Mouse (Mus musculus) liver, postnatal 0 days (tissue): ENCODE results near the gene Olfr1335. TPM values are rescaled to one million over a fixed set of nuclear protein-coding genes. Genes with fewer than 3 reads are reported as not detected.
"Not testable (repeated sequence)": the region's sequence is repeated elsewhere in the genome, so short reads cannot be mapped to it uniquely, and the experiment has no call there.

ENCODE experiments used
- ATAC-seq: fragments of 200-750 bp; cut with Nextera tagmentation; 2 replicates; pipeline ENCODE4 v1.8.0; 2017; ENCODE audit warnings: mild to moderate bottlenecking, moderate library complexity
- DNase-seq: peaks from one replicate; pipeline ENCODE4 v3.0.0-alpha.2; 2016
- H3K27ac ChIP-seq: fragments of 300-500 bp; sonication (generic); 2 replicates; pipeline ENCODE4 v1.5.1; 2014; ENCODE audit warnings: antibody characterized with exemption, moderate library complexity, mild to moderate bottlenecking, low read depth
- H3K27me3 ChIP-seq: fragments of 300-500 bp; sonication (generic); 2 replicates; pipeline ENCODE4 v1.6.1; 2014; ENCODE audit warnings: low read length, control low read depth, mixed read lengths; ENCODE audit not compliant: insufficient read depth
- H3K36me3 ChIP-seq: fragments of 300-500 bp; sonication (generic); replicated peaks from 2 replicates; pipeline ENCODE4 v1.6.1; 2014; ENCODE audit warnings: mild to moderate bottlenecking, control low read depth, low read length, moderate library complexity, mixed read lengths; ENCODE audit not compliant: insufficient read depth
- H3K4me1 ChIP-seq: fragments of 300-500 bp; sonication (generic); 2 replicates; pipeline ENCODE4 v1.6.1; 2014; ENCODE audit warnings: antibody characterized with exemption, mild to moderate bottlenecking, control low read depth; ENCODE audit not compliant: insufficient read depth
- H3K4me2 ChIP-seq: fragments of 300-500 bp; sonication (generic); 2 replicates; pipeline ENCODE4 v1.6.1; 2014; ENCODE audit warnings: low read depth, mild to moderate bottlenecking, low read length, moderate library complexity, mixed read lengths
- H3K4me3 ChIP-seq: fragments of 300-500 bp; sonication (generic); 2 replicates; pipeline ENCODE4 v1.5.1; 2014; ENCODE audit warnings: low read depth, low read length
- H3K9ac ChIP-seq: fragments of 300-500 bp; sonication (generic); replicated peaks from 2 replicates; pipeline ENCODE4 v1.6.1; 2014; ENCODE audit warnings: mild to moderate bottlenecking, moderate library complexity
- H3K9me3 ChIP-seq: fragments of 300-500 bp; sonication (generic); 2 replicates; pipeline ENCODE4 v1.6.1; 2016; ENCODE audit warnings: mild to moderate bottlenecking, control low read depth, low read length, mixed read lengths
- CTCF ChIP-seq: sonication (generic); IDR thresholded peaks from 2 replicates; pipeline ENCODE4 v1.5.1; 2016; ENCODE audit warnings: antibody characterized with exemption, low read depth
- EP300 ChIP-seq: IDR thresholded peaks from 2 replicates; pipeline ENCODE4 v1.6.1; 2016; ENCODE audit warnings: antibody characterized with exemption, low read depth, mild to moderate bottlenecking
- WGBS: fragments of 180-500 bp; shearing (Covaris S2); extraction: QIAGEN DNeasy Blood & Tissue Kit; methylation state at CpG from one replicate; pipeline ENCODE4 v1.1.7; 2014; ENCODE audit not compliant: insufficient replicate concordance; 5-methylcytosine and 5-hydroxymethylcytosine counted together
- polyA plus RNA-seq: library from polyadenylated mRNA; unstranded; fragments of >200 nt; fragmentation: Nextera tagmentation; extraction: Ambion mirVana; gene quantifications from 2 replicates; pipeline ENCODE4 v1.2.1, GENCODE M21; 2015

Olfr1335 gene
- not detected in 2 replicates for polyA plus RNA-seq

GRCm38 (mm10) chr4:118809844-118810243, at the start of gene Olfr1335:
Gene Olfr1335, minus strand, starts transcription at chr4:118809944.
- Histone ChIP-seq H3K27me3 (no peaks in the 10 kb centered on the region), H3K27ac (no peak within 1 kb of the TSS), H3K4me2 (no peak within 1 kb of the TSS), H3K9ac (no peak within 1 kb of the TSS), H3K4me3 (no peak within 1 kb of the TSS), H3K4me1 (no peaks in the 10 kb centered on the region), H3K36me3 (no peaks in the 10 kb centered on the region), H3K9me3 (no peaks in the 10 kb centered on the region)
- no peak for DNase-seq
- no peak for ATAC-seq
- TF ChIP-seq EP300 (no peak), CTCF (no peak)
- WGBS, result 79% methylated on average over 4 of the region's 4 CpGs

- H3K27me3 ChIP-seq, result no peaks in the 10 kb centered on the region
- ATAC-seq, result no peak
These were observed 26.4 kb upstream of the Olfr1335 start, which contains the start of gene Olfr1333 for GRCm38 (mm10) chr4:118836179-118836578. Gene Olfr1333, minus strand, starts transcription at chr4:118836279.

GRCm38 (mm10) chr4:118818921-118819320, 9.2 kb upstream of the Olfr1335 start:
- no peak overlapping the region for H3K9ac ChIP-seq
- no peak overlapping the region for H3K4me3 ChIP-seq
- no peak overlapping the region for H3K4me2 ChIP-seq
- DNase-seq, result no peak
- no peaks in the 10 kb centered on the region for H3K27me3 ChIP-seq
- H3K36me3 ChIP-seq, result no peaks in the 10 kb centered on the region
- ATAC-seq, result no peak
- no peak overlapping the region for H3K27ac ChIP-seq
- no peak for TF ChIP-seq CTCF
- no peak for TF ChIP-seq EP300
- WGBS, result 75% methylated on average over 1 of the region's 1 CpGs
- no peaks in the 10 kb centered on the region for H3K4me1 ChIP-seq
- no peaks in the 10 kb centered on the region for H3K9me3 ChIP-seq

More at GRCm38 (mm10) chr4:118836179-118836578, 26.4 kb upstream of the Olfr1335 start, which contains the start of gene Olfr1333:
- Histone ChIP-seq H3K9me3 (no peaks in the 10 kb centered on the region), H3K4me2 (no peak within 1 kb of the TSS), H3K9ac (no peak within 1 kb of the TSS), H3K4me1 (no peaks in the 10 kb centered on the region), H3K36me3 (no peaks in the 10 kb centered on the region), H3K27ac (no peak within 1 kb of the TSS), H3K4me3 (no peak within 1 kb of the TSS)
- no peak for DNase-seq
- 88% methylated on average over 1 of the region's 1 CpGs for WGBS
- TF ChIP-seq CTCF, result no peak
- no peak for TF ChIP-seq EP300

GRCm38 (mm10) chr4:118792796-118793195, 16.9 kb downstream of the Olfr1335 start:
- not testable (repeated sequence) for H3K4me2 ChIP-seq, H3K9me3 ChIP-seq, H3K27ac ChIP-seq, H3K36me3 ChIP-seq, ATAC-seq, H3K4me1 ChIP-seq, H3K4me3 ChIP-seq, DNase-seq, H3K9ac ChIP-seq, H3K27me3 ChIP-seq

- DNase-seq (no peak), ATAC-seq (no peak)
- no peaks in the 10 kb centered on the region for H3K36me3 ChIP-seq
- H3K9ac ChIP-seq, result no peak within 1 kb of the TSS
- H3K27me3 ChIP-seq, result no peaks in the 10 kb centered on the region
- no peaks in the 10 kb centered on the region for H3K9me3 ChIP-seq
- no peaks in the 10 kb centered on the region for H3K4me1 ChIP-seq
- H3K27ac ChIP-seq, result no peak within 1 kb of the TSS
- 65% methylated on average over 2 of the region's 2 CpGs for WGBS
- no peak within 1 kb of the TSS for H3K4me2 ChIP-seq
- no peak within 1 kb of the TSS for H3K4me3 ChIP-seq
- TF ChIP-seq CTCF (no peak), EP300 (no peak)
These were observed 27.3 kb downstream of the Olfr1335 start, which contains the start of gene Olfr1337 for GRCm38 (mm10) chr4:118782486-118782885. Gene Olfr1337, minus strand, starts transcription at chr4:118782586.

Other genes with a start within 250 kb of the Olfr1335 start
- gene Cfap57, start 189.2 kb downstream of the Olfr1335 start, polyA plus RNA-seq, result 0.36 and 0.42 TPM in 2 replicates
- 61.0 and 62.0 TPM in 2 replicates for gene Ebna1bp2, start 189.1 kb downstream of the Olfr1335 start, polyA plus RNA-seq
- not detected in 2 replicates for gene Olfr62, start 151.0 kb downstream of the Olfr1335 start, polyA plus RNA-seq
- not detected in 2 replicates for gene Olfr1342, start 117.2 kb downstream of the Olfr1335 start, polyA plus RNA-seq
- gene Olfr1341, start 106.4 kb downstream of the Olfr1335 start, polyA plus RNA-seq, result not detected in 2 replicates
- gene Olfr1340, start 89.8 kb downstream of the Olfr1335 start, polyA plus RNA-seq, result not detected in 2 replicates
- not detected in 2 replicates for gene Olfr1339, start 77.8 kb downstream of the Olfr1335 start, polyA plus RNA-seq
- gene Olfr1338, start 51.2 kb downstream of the Olfr1335 start, polyA plus RNA-seq, result not detected in 2 replicates
- gene Olfr1337, start 27.4 kb downstream of the Olfr1335 start, polyA plus RNA-seq, result not detected in 2 replicates
- not detected in 2 replicates for gene Olfr1333, start 26.3 kb upstream of the Olfr1335 start, polyA plus RNA-seq
- not detected in 2 replicates for gene Olfr1331, start 54.7 kb upstream of the Olfr1335 start, polyA plus RNA-seq
- gene Olfr1330, start 78.7 kb upstream of the Olfr1335 start, polyA plus RNA-seq, result not detected in 2 replicates
- not detected in 2 replicates for gene Olfr1329, start 107.5 kb upstream of the Olfr1335 start, polyA plus RNA-seq
- gene Olfr1328, start 128.7 kb upstream of the Olfr1335 start, polyA plus RNA-seq, result not detected in 2 replicates
- gene Lao1, start 151.6 kb upstream of the Olfr1335 start, polyA plus RNA-seq, result not detected in 2 replicates